Mouse (Mus musculus) megakaryocyte, embryonic 14.5 days (primary cell): Measurements from ENCODE around the gene Dcaf17.

Experiments
- FLI1 ChIP-seq: IDR thresholded peaks from 2 replicates; pipeline ENCODE4 v1.6.1; 2012; ENCODE audit warnings: low read length, inconsistent platforms, mixed read lengths
- GATA1 ChIP-seq: IDR thresholded peaks from 3 replicates; pipeline ENCODE4 v1.6.1; 2012; ENCODE audit warnings: mixed read lengths, low read length, inconsistent platforms, borderline replicate concordance

DNA sequence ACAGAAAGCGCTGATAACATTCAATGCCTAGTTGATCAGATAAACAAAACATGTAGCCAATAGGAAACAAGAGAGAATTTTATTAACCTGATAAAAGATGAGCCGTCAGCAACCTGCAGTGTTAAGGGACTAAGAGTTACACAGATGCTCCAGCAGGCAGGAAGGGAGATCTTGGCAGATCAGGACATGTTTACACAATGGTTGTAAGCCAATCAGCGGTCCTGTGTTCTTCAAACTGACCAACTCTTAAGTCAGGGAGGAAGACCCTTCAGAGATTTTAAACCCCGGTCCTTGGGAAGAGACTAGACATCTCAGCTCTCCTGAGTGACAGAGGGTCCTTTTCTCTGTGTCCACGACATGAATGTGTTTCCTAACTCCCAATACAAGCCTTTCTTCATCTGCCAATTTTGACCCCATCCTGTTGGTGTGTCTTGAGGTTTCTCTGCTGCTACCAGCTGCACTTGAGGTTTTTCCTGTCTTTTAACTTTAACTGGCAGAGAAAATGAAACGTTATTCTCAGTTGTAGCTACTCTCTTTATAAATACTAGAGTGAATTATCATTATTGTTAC is 8.3 kb upstream of the Dcaf17 start:
- TF ChIP-seq GATA1: no peak
- TF ChIP-seq FLI1: no peak
